Mouse (Mus musculus) left cerebral cortex, postnatal 10 days (tissue): ENCODE results near the gene Psmc3ip. TPM values are rescaled to one million over a fixed set of nuclear protein-coding genes. Genes with fewer than 3 reads are reported as not detected.

Experiments
- microRNA-seq: library from miRNA; unstranded; fragments of <30 nt; microRNA quantifications from one replicate; pipeline ENCODE4 v1.2.0, GENCODE M21; 2022
- total RNA-seq, 2 experiments: library from RNA; stranded (reverse); gene quantifications; 2 replicates each; pipeline ENCODE4 v1.2.3; 2021

Psmc3ip gene
- total RNA-seq, 2 experiments from 2014 or later, result 4.4 to 4.8 TPM

Small RNA genes within 50 kb of the gene (microRNA-seq; reads per million reads assigned to microRNA genes)
- not detected for gene Gm27626

Other genes with a start within 250 kb of the Psmc3ip start
- 10 to 100 TPM; 12.4 to 13.4 TPM for gene Stat5b, start 244.7 kb downstream of the Psmc3ip start, total RNA-seq
- gene Stat5a, start 236.1 kb downstream of the Psmc3ip start, total RNA-seq, result 1 to 10 TPM; 2.0 to 3.4 TPM
- 10 to 100 TPM; 32.1 to 36.7 TPM for gene Stat3, start 155.9 kb downstream of the Psmc3ip start, total RNA-seq
- 10 to 100 TPM; 17.9 to 20.9 TPM for gene Cavin1, start 124.5 kb downstream of the Psmc3ip start, total RNA-seq
- gene Atp6v0a1, start 86.0 kb downstream of the Psmc3ip start, total RNA-seq, result 100 to 1,000 TPM; 435 to 454 TPM
- 10 to 100 TPM in 1 of 2 experiments, 1 to 10 TPM in 1; 9.4 to 10.2 TPM for gene Naglu, start 25.4 kb downstream of the Psmc3ip start, total RNA-seq
- under 1 TPM; 0.43 to 0.79 TPM for gene Hsd17b1, start 17.0 kb downstream of the Psmc3ip start, total RNA-seq
- gene Coasy, start 12.9 kb downstream of the Psmc3ip start, total RNA-seq, result 10 to 100 TPM; 32.3 to 32.4 TPM
- 10 to 100 TPM; 52.8 to 55.8 TPM for gene Mlx, start 8.2 kb downstream of the Psmc3ip start, total RNA-seq
- gene Retreg3, start 24.5 kb upstream of the Psmc3ip start, total RNA-seq, result 10 to 100 TPM; 54.5 to 55.0 TPM
- 10 to 100 TPM; 45.6 to 49.6 TPM for gene Tubg1, start 24.5 kb upstream of the Psmc3ip start, total RNA-seq
- 10 to 100 TPM; 46.6 to 48.8 TPM for gene Tubg2, start 60.5 kb upstream of the Psmc3ip start, total RNA-seq
- gene Cntnap1, start 75.1 kb upstream of the Psmc3ip start, total RNA-seq, result 10 to 100 TPM; 44.2 to 54.1 TPM
- gene Plekhh3, start 75.9 kb upstream of the Psmc3ip start, total RNA-seq, result 1 to 10 TPM; 5.9 to 8.0 TPM
- under 1 TPM in 1 of 2 experiments, not detected in 1; 0.41 TPM for gene Ccr10, start 80.0 kb upstream of the Psmc3ip start, total RNA-seq
- 10 to 100 TPM; 26.4 to 28.3 TPM for gene Ezh1, start 131.0 kb upstream of the Psmc3ip start, total RNA-seq
- gene Ramp2, start 150.6 kb upstream of the Psmc3ip start, total RNA-seq, result 10 to 100 TPM; 57.4 to 59.1 TPM
- 10 to 100 TPM; 80.9 to 82.0 TPM for gene Vps25, start 158.3 kb upstream of the Psmc3ip start, total RNA-seq
- gene Wnk4, start 165.1 kb upstream of the Psmc3ip start, total RNA-seq, result 1 to 10 TPM; 4.2 to 4.5 TPM
- under 1 TPM; 0.15 to 0.41 TPM for gene Cntd1, start 183.6 kb upstream of the Psmc3ip start, total RNA-seq
- gene Coa3, start 183.7 kb upstream of the Psmc3ip start, total RNA-seq, result 100 to 1,000 TPM in 1 of 2 experiments, 10 to 100 TPM in 1; 95.7 to 101 TPM
- gene Becn1, start 206.8 kb upstream of the Psmc3ip start, total RNA-seq, result 100 to 1,000 TPM; 174 to 188 TPM
- 100 to 1,000 TPM; 100 to 108 TPM for gene Psme3, start 220.8 kb upstream of the Psmc3ip start, total RNA-seq
- 1 to 10 TPM; 3.2 to 3.4 TPM for gene Aoc2, start 229.6 kb upstream of the Psmc3ip start, total RNA-seq
- 1 to 10 TPM; 1.4 to 2.0 TPM for gene Aoc3, start 235.2 kb upstream of the Psmc3ip start, total RNA-seq